Mouse (Mus musculus): ENCODE measurements around the gene Bmpr1b. TPM values are rescaled to one million over a fixed set of nuclear protein-coding genes. Genes with fewer than 3 reads are reported as not detected.

Gene Bmpr1b
- polyA plus RNA-seq, 1 experiment from 2014 or later: 12.3 TPM

DNA sequence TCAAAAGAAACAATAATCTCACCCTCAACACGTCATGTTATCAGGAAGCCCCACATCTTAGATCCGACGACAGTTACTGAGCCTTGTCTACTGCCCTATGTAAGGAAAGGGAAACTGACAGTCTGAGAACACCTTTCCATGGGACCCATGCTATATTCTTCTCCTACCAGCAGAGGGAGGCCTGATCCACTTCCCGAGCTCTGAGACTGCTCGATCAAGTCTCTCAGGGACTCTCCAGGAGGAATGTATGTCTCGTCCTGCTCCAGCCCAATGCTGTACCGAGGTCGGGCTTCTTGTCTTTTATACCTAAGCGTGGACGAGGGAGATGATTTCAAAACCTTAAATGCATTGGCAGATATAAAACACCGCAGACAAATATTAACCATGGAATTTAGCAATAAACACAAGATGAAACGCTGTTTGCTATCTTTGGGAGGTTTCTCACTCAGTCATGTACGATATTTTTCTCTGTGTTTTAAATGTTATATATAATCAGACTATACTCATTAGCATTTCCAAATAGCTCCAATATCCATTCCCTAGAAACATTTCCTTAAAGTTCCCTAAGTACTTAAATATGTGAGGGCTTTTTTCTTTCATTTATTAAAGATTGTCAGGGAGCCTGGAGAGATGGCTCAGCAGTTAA, 306.3 kb downstream of the Bmpr1b start:
- H3K27ac ChIP-seq (ENCODE audit: low read depth, low read length): no peak overlapping the region
- WGBS: 25% methylated on average over 13 of the region's 13 CpGs
- H3K4me2 ChIP-seq (replicated peaks; ENCODE audit: low read depth, low read length): no peak overlapping the region
- H3K4me1 ChIP-seq (ENCODE audit: control insufficient read depth, insufficient read depth, low read length): no peaks in the 10 kb centered on the region
- H3K9me3 ChIP-seq (ENCODE audit: control insufficient read depth, low read length): no peaks in the 10 kb centered on the region
- no peak overlapping the region for H3K4me3 ChIP-seq (ENCODE audit: low read length)
- peak; percentile 90 for ATAC-seq (ENCODE audit: low FRiP score, low TSS enrichment)
- H3K27me3 ChIP-seq (ENCODE audit: control insufficient read depth, insufficient read depth, low read length): no peaks in the 10 kb centered on the region
- H3K9ac ChIP-seq (ENCODE audit: low read depth, low read length): no peak overlapping the region
- H3K36me3 ChIP-seq (ENCODE audit: control insufficient read depth, insufficient read depth, low read length): no peaks in the 10 kb centered on the region

DNA sequence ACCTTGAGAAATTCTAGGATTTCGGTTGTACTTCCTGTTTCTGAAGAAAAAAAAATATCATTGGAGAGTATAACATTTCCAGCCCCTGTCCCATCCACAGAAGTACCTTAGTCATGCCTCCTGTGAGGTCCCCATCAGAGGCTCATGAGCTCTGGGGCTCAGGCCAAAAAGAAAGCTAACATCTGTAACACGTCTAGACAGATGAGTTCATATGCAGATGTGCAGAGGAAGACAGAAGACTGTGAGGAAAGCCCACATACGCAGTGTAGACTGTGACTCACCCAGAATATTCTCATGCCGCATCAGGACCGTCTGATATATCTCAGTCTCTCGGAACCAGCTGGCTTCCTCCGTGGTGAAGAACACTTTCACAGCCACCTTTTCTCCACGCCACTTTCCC, 312.1 kb downstream of the Bmpr1b start:
- no peak overlapping the region for H3K4me3 ChIP-seq (ENCODE audit: low read length)
- H3K36me3 ChIP-seq (ENCODE audit: control insufficient read depth, insufficient read depth, low read length): peaks cover 4% of the 10 kb centered on the region; the same call in 1 of the 2 replicates
- 92% methylated on average over 8 of the region's 8 CpGs for WGBS
- H3K9ac ChIP-seq (ENCODE audit: low read depth, low read length): no peak overlapping the region
- no peak overlapping the region for H3K4me2 ChIP-seq (replicated peaks; ENCODE audit: low read depth, low read length)
- ATAC-seq (ENCODE audit: low FRiP score, low TSS enrichment): no peak
- no peaks in the 10 kb centered on the region for H3K27me3 ChIP-seq (ENCODE audit: control insufficient read depth, insufficient read depth, low read length)
- H3K9me3 ChIP-seq (ENCODE audit: control insufficient read depth, low read length): no peaks in the 10 kb centered on the region
- no peaks in the 10 kb centered on the region for H3K4me1 ChIP-seq (ENCODE audit: control insufficient read depth, insufficient read depth, low read length)
- H3K27ac ChIP-seq (ENCODE audit: low read depth, low read length): no peak overlapping the region

GRCm38 (mm10) chr3:141854339-141854738, 314.9 kb downstream of the Bmpr1b start:
- Histone ChIP-seq H3K9ac (ENCODE audit: low read depth, low read length) (no peak overlapping the region), H3K27me3 (ENCODE audit: control insufficient read depth, insufficient read depth, low read length) (no peaks in the 10 kb centered on the region), H3K27ac (ENCODE audit: low read depth, low read length) (no peak overlapping the region), H3K9me3 (ENCODE audit: control insufficient read depth, low read length) (no peaks in the 10 kb centered on the region), H3K4me3 (ENCODE audit: low read length) (no peak overlapping the region), H3K4me1 (ENCODE audit: control insufficient read depth, insufficient read depth, low read length) (no peaks in the 10 kb centered on the region), H3K4me2 (replicated peaks; ENCODE audit: low read depth, low read length) (no peak overlapping the region), H3K36me3 (ENCODE audit: control insufficient read depth, insufficient read depth, low read length) (peaks cover 4% of the 10 kb centered on the region; the same call in 1 of the 2 replicates)
- WGBS: 91% methylated on average over 4 of the region's 4 CpGs
- no peak for ATAC-seq (ENCODE audit: low FRiP score, low TSS enrichment)

DNA sequence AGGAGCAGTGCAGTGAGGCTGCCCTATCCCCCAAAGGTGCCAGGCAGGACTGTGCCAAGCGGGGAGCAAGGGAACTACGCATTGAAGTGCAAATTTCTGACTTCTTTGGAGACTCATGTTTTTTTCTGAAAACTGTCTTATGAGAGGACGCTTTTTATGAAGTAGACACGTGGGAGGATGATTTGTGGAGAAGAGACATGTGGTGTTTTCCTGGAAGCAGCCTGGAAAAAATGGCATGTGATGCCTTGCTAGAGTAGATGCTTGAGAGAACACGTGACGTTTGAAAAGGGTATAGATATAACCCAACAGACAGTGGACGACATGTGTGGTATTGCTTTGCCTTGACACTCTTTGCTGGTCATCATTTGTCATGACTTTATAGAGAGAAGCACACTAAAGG, 319.1 kb downstream of the Bmpr1b start:
- no peaks in the 10 kb centered on the region for H3K27me3 ChIP-seq (ENCODE audit: control insufficient read depth, insufficient read depth, low read length)
- no peaks in the 10 kb centered on the region for H3K9me3 ChIP-seq (ENCODE audit: control insufficient read depth, low read length)
- no peaks in the 10 kb centered on the region for H3K36me3 ChIP-seq (ENCODE audit: control insufficient read depth, insufficient read depth, low read length)
- no peak overlapping the region for H3K4me2 ChIP-seq (replicated peaks; ENCODE audit: low read depth, low read length)
- no peak overlapping the region for H3K27ac ChIP-seq (ENCODE audit: low read depth, low read length)
- no peaks in the 10 kb centered on the region for H3K4me1 ChIP-seq (ENCODE audit: control insufficient read depth, insufficient read depth, low read length)
- no peak for ATAC-seq (ENCODE audit: low FRiP score, low TSS enrichment)
- no peak overlapping the region for H3K4me3 ChIP-seq (ENCODE audit: low read length)
- H3K9ac ChIP-seq (ENCODE audit: low read depth, low read length): no peak overlapping the region
- WGBS: 71% methylated on average over 7 of the region's 7 CpGs

- Histone ChIP-seq H3K27me3 (ENCODE audit: control insufficient read depth, insufficient read depth, low read length) (no peaks in the 10 kb centered on the region), H3K36me3 (ENCODE audit: control insufficient read depth, insufficient read depth, low read length) (no peaks in the 10 kb centered on the region), H3K27ac (ENCODE audit: low read depth, low read length) (no peak overlapping the region), H3K9ac (ENCODE audit: low read depth, low read length) (no peak overlapping the region), H3K4me1 (ENCODE audit: control insufficient read depth, insufficient read depth, low read length) (no peaks in the 10 kb centered on the region), H3K9me3 (ENCODE audit: control insufficient read depth, low read length) (no peaks in the 10 kb centered on the region), H3K4me2 (replicated peaks; ENCODE audit: low read depth, low read length) (no peak overlapping the region), H3K4me3 (ENCODE audit: low read length) (no peak overlapping the region)
- ATAC-seq (ENCODE audit: low FRiP score, low TSS enrichment): no peak
- WGBS: 71% methylated on average over 1 of the region's 1 CpGs
Observed at GRCm38 (mm10) chr3:141849206-141849605, 320.0 kb downstream of the Bmpr1b start.

- H3K4me1 ChIP-seq (ENCODE audit: control insufficient read depth, insufficient read depth, low read length): no peaks in the 10 kb centered on the region
- no peak for ATAC-seq (ENCODE audit: low FRiP score, low TSS enrichment)
- 44% methylated on average over 7 of the region's 7 CpGs for WGBS
- H3K27ac ChIP-seq (ENCODE audit: low read depth, low read length): no peak overlapping the region
- H3K27me3 ChIP-seq (ENCODE audit: control insufficient read depth, insufficient read depth, low read length): no peaks in the 10 kb centered on the region
- no peak overlapping the region for H3K4me2 ChIP-seq (replicated peaks; ENCODE audit: low read depth, low read length)
- H3K9me3 ChIP-seq (ENCODE audit: control insufficient read depth, low read length): no peaks in the 10 kb centered on the region
- H3K9ac ChIP-seq (ENCODE audit: low read depth, low read length): no peak overlapping the region
- no peak overlapping the region for H3K4me3 ChIP-seq (ENCODE audit: low read length)
- no peaks in the 10 kb centered on the region; the same call in 1 of the 2 replicates for H3K36me3 ChIP-seq (ENCODE audit: control insufficient read depth, insufficient read depth, low read length)
Observed at GRCm38 (mm10) chr3:141838864-141839263, 330.4 kb downstream of the Bmpr1b start.

DNA sequence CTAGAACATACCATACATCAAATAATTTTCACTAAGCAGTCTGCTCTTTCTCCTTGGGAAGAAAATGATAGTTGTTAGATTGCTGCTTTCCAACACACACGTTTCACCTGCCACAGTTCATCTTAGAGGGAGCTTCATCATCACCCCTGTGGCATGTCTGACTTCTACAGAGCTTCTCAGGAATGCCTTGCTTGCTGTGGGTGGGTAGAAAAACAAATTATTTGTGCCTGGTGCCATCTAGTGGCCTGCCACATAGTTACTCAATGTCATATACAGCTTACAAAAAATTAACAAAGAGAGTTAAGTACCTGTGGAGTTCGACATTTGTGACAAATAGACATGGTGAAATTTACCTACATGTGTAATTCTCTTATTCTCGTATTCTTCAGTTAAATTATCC, 338.1 kb downstream of the Bmpr1b start:
- whole genome bisulfite sequencing: 28% methylated on average over 3 of the region's 3 CpGs
- Histone ChIP-seq H3K9me3 (ENCODE audit: control insufficient read depth, low read length) (no peaks in the 10 kb centered on the region), H3K4me1 (ENCODE audit: control insufficient read depth, insufficient read depth, low read length) (no peaks in the 10 kb centered on the region), H3K27me3 (ENCODE audit: control insufficient read depth, insufficient read depth, low read length) (no peaks in the 10 kb centered on the region), H3K4me3 (ENCODE audit: low read length) (no peak overlapping the region), H3K4me2 (replicated peaks; ENCODE audit: low read depth, low read length) (no peak overlapping the region), H3K36me3 (ENCODE audit: control insufficient read depth, insufficient read depth, low read length) (peaks cover 12% of the 10 kb centered on the region; the same call in 1 of the 2 replicates), H3K27ac (ENCODE audit: low read depth, low read length) (no peak overlapping the region), H3K9ac (ENCODE audit: low read depth, low read length) (no peak overlapping the region)
- ATAC-seq (ENCODE audit: low FRiP score, low TSS enrichment): peak; percentile 59; the same call in 1 of the 2 replicates

GRCm38 (mm10) chr3:141828301-141828700, 340.9 kb downstream of the Bmpr1b start:
- Histone ChIP-seq H3K9me3 (ENCODE audit: control insufficient read depth, low read length) (no peaks in the 10 kb centered on the region), H3K27ac (ENCODE audit: low read depth, low read length) (no peak overlapping the region), H3K4me3 (ENCODE audit: low read length) (no peak overlapping the region), H3K4me2 (replicated peaks; ENCODE audit: low read depth, low read length) (no peak overlapping the region), H3K27me3 (ENCODE audit: control insufficient read depth, insufficient read depth, low read length) (no peaks in the 10 kb centered on the region), H3K9ac (ENCODE audit: low read depth, low read length) (no peak overlapping the region), H3K36me3 (ENCODE audit: control insufficient read depth, insufficient read depth, low read length) (peaks cover 12% of the 10 kb centered on the region; the same call in 1 of the 2 replicates), H3K4me1 (ENCODE audit: control insufficient read depth, insufficient read depth, low read length) (no peaks in the 10 kb centered on the region)
- ATAC-seq (ENCODE audit: low FRiP score, low TSS enrichment): no peak
- 77% methylated on average over 5 of the region's 5 CpGs for WGBS

DNA sequence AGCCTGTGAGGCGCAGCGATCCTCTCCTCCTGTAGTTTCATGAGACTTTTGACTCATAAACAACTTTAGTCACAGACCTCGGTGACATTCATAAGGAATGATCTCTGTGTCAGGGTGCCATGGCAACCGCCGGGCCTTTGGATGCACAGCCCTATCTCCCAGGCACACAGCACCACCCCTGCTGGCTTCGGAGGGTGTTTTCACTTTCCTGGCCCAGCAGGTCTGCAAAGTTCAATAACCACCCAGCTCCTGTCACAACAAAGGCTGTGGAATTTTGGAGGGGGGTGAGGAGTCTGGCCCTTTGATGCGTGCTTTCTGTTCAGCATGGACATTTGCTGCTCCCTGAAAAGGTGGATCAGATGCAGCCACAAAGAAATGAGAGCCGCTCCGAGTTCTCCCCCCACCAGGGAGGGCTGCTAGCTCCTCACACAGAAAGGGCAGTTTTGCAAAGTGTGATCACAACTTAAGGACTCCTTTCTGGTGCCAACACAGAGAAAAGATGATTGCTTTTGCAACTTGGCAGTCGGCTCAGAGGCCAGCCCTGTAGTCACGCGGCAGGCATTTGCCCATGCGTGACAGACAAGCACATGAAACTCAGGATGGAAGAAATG, 349.8 kb downstream of the Bmpr1b start:
- no peaks in the 10 kb centered on the region for H3K27me3 ChIP-seq (ENCODE audit: control insufficient read depth, insufficient read depth, low read length)
- no peak overlapping the region for H3K4me3 ChIP-seq (ENCODE audit: low read length)
- 0 out of 2 replicates have a peak, but pooled peaks cover 2% of the 10 kb centered on the region for H3K4me1 ChIP-seq (ENCODE audit: control insufficient read depth, insufficient read depth, low read length)
- 27% methylated on average over 13 of the region's 13 CpGs for WGBS
- peaks cover 7% of the 10 kb centered on the region; the same call in 1 of the 2 replicates for H3K36me3 ChIP-seq (ENCODE audit: control insufficient read depth, insufficient read depth, low read length)
- H3K4me2 ChIP-seq (replicated peaks; ENCODE audit: low read depth, low read length): no peak overlapping the region
- H3K9me3 ChIP-seq (ENCODE audit: control insufficient read depth, low read length): no peaks in the 10 kb centered on the region
- peak; percentile 86 for ATAC-seq (ENCODE audit: low FRiP score, low TSS enrichment)
- H3K27ac ChIP-seq (ENCODE audit: low read depth, low read length): no peak overlapping the region
- H3K9ac ChIP-seq (ENCODE audit: low read depth, low read length): no peak overlapping the region

All from kidney, embryonic 14.5 days (tissue).